Mouse (Mus musculus) c-Kit-positive CD71-positive TER-119-positive erythroid progenitor cells, embryonic 14.5 days (primary cell): ENCODE measurements around the gene Cyp4f14.
"Not testable (repeated sequence)": the region's sequence is repeated elsewhere in the genome, so short reads cannot be mapped to it uniquely, and the experiment has no call there.

Experiments
- DNase-seq: peaks from one replicate; pipeline ENCODE4 v3.0.0-alpha.2; 2013; ENCODE audit warnings: low spot score

Gene Cyp4f14

GRCm38 (mm10) chr17:32891239-32892180 lies 25.6 kb downstream of the Cyp4f14 start, which contains the start of gene Zfp870:
Gene Zfp870, minus strand, starts transcription at chr17:32891642.
- DNase-seq, result peak; percentile 84

- no peak for DNase-seq
These were observed 26.3 kb downstream of the Cyp4f14 start for GRCm38 (mm10) chr17:32890852-32891238.

- no peak for DNase-seq
These were observed 27.5 kb downstream of the Cyp4f14 start for GRCm38 (mm10) chr17:32889611-32890010.

- DNase-seq, result no peak
These were observed 36.6 kb downstream of the Cyp4f14 start for GRCm38 (mm10) chr17:32880320-32881218.

GRCm38 (mm10) chr17:32878773-32879172 lies 38.4 kb downstream of the Cyp4f14 start:
- DNase-seq, result no peak

- no peak for DNase-seq
These were observed 39.5 kb downstream of the Cyp4f14 start for GRCm38 (mm10) chr17:32877471-32878171.

- no peak for DNase-seq
These were observed 44.4 kb downstream of the Cyp4f14 start for GRCm38 (mm10) chr17:32872696-32873095.

GRCm38 (mm10) chr17:32872091-32872490 lies 45.1 kb downstream of the Cyp4f14 start:
- DNase-seq, result no peak

- no peak for DNase-seq
These were observed 45.7 kb downstream of the Cyp4f14 start for GRCm38 (mm10) chr17:32871483-32871882.

GRCm38 (mm10) chr17:32867266-32867665 lies 49.9 kb downstream of the Cyp4f14 start:
- not testable (repeated sequence) for DNase-seq

- not testable (repeated sequence) for DNase-seq
These were observed 60.4 kb downstream of the Cyp4f14 start for GRCm38 (mm10) chr17:32856713-32857112.
